In genomic region chr1:38450677-38451076, GRCm38 (mm10) we compare ENCODE assay signal across 9 mouse cellular contexts.
DNase-seq lines count a peak whose midpoint lies in the region; ATAC-seq lines count a peak whose summit lies in the region.
"Had no signal": no experiment of that assay in that cellular context is flagged by ENCODE, and none has a peak within 500 bp of the region (broad histone marks: within the 10 kb centered on the region; RNA-seq: fewer than 3 reads in every experiment).

No protein-coding gene starts in this region.

- DNase-seq in adrenal gland, postnatal 25 days, result peak; percentile 15
- DNase-seq in cerebellum, adult 9-10 months, result peak; percentile 51
- DNase-seq in gastrocnemius, adult 8-10 months (ENCODE audit: low spot score in 2 of 2), result peak; percentile 10 to 47
- DNase-seq in layer of hippocampus, adult 11-12 months (ENCODE audit: low spot score), result peak; percentile 70
- DNase-seq in midbrain, embryonic 14.5 days, result peak; percentile 78
- DNase-seq in embryo, embryonic 9.5 days (ENCODE audit: extremely low spot score), result no peak
- DNase-seq in spleen, postnatal 36 days (ENCODE audit: low spot score in 2 of 2), result no peak

- H3K9ac ChIP-seq in midbrain, embryonic 14.5 days (replicated peaks; ENCODE audit: low read length), result no peak overlapping the region

- peak; percentile 86 for ATAC-seq in midbrain, embryonic 14.5 days (ENCODE audit: low FRiP score, low TSS enrichment)
- no peak for ATAC-seq in megakaryocyte-erythroid progenitor cell, adult 5-6 weeks (replicated peaks; ENCODE audit: low FRiP score, low TSS enrichment, poor library complexity, severe bottlenecking)

- H3K27ac ChIP-seq in midbrain, embryonic 14.5 days (replicated peaks; ENCODE audit: low read depth, low read length), result peak overlapping the region; percentile 52

- WGBS in midbrain, embryonic 14.5 days, result 70% methylated on average over 12 of the region's 12 CpGs

- no peak overlapping the region for H3K4me2 ChIP-seq in midbrain, embryonic 14.5 days (ENCODE audit: low read length)
- H3K4me2 ChIP-seq: heart, embryonic 13.5 days had no signal

- H3K4me3 ChIP-seq in midbrain, embryonic 14.5 days (replicated peaks; ENCODE audit: low read depth, low read length), result no peak overlapping the region
- H3K4me3 ChIP-seq: heart, embryonic 13.5 days had no signal

- no peaks in the 10 kb centered on the region for H3K27me3 ChIP-seq in midbrain, embryonic 14.5 days (ENCODE audit: control insufficient read depth, insufficient read depth, low read length)
- H3K27me3 ChIP-seq: heart, embryonic 13.5 days had no signal

- H3K9me3 ChIP-seq in midbrain, embryonic 14.5 days (ENCODE audit: control insufficient read depth, low read length), result no peaks in the 10 kb centered on the region
- H3K9me3 ChIP-seq: heart, embryonic 13.5 days had no signal

- H3K36me3 ChIP-seq in midbrain, embryonic 14.5 days (ENCODE audit: control insufficient read depth, insufficient read depth, low read length), result no peaks in the 10 kb centered on the region
- H3K36me3 ChIP-seq: heart, embryonic 13.5 days had no signal

- peaks cover 28% of the 10 kb centered on the region for H3K4me1 ChIP-seq in midbrain, embryonic 14.5 days (ENCODE audit: control insufficient read depth, insufficient read depth, low read length)

Comparison
In these comparisons a context has a peak if more than half of its experiments do, and no peak if none do; other contexts are left out.
1. DNase-seq: peak in adrenal gland, postnatal 25 days (single experiment), cerebellum, adult 9-10 months (single experiment), gastrocnemius, adult 8-10 months (2 of 2), layer of hippocampus, adult 11-12 months (single experiment) and midbrain, embryonic 14.5 days (single experiment); none in embryo, embryonic 9.5 days (single experiment) and spleen, postnatal 36 days (0 of 2).